Mouse (Mus musculus) urinary bladder, postnatal 4 days (tissue): ENCODE results near the gene Ascl2.
A peak's percentile ranks its signal among the peaks of the same experiment; 100 is the strongest.

Experiments
- DNase-seq, 2 experiments: peaks; one replicate each; pipeline ENCODE4 v3.0.0; 2021 to 2022; ENCODE audit warnings: low spot score in 2 of 2

The Ascl2 gene

GRCm38 (mm10) chr7:143002679-143003078 lies 33.6 kb upstream of the Ascl2 start:
- no peak for DNase-seq

GRCm38 (mm10) chr7:142997403-142998150 lies 28.5 kb upstream of the Ascl2 start:
- DNase-seq = no peak

DNA sequence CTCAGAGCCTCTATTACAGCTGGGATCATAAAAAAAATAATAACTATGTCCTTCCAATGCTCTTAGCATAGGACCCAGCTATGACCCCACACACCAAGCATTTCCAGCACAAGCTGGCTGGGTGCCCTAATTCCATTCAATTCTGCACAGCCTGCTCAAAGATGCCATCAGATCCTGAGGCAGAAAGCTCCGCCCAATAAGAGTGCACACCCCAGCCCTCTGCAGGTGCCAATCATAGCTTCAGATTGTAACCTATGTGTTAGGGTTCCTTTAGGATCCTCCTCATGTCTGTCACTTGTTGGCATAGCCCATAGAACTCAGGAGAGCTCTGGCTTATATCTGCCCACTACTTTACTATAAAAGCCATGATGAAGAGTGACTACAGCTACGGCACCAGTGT lies 27.9 kb upstream of the Ascl2 start:
- no peak for DNase-seq

DNA sequence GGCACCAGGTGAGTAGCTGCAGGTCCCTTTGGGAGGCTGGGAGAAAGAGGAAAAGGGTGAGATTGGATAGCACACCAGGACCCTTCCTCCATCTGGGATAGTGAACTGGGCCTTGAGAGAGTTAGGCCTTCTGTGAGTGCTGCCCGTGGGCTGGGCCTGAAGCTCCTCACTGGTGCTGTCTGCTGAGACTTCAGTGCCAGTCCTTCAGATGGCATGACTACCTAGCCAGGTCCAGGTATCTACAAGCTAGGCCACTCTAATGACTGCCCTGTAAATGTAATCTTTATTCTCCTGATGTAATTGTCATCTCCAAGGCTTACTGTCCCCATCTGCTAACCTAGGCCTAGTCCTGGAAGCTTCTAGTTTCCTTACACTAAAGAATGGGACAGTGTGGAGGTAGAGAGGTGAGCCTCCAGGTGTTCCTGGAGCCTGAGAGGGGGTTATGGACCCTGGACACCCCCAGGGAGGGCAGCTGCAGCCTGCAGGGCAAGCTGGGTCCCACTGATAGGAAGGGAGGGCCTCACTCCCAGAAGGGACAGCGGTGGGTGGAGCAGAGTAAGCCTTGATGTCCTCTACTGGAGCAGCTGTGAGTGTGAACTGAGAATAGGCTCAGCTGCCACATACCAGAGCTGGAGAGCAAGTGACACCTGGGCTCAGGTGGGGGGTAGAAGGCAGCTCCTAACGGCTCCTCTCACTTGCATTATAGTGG lies 26.7 kb upstream of the Ascl2 start:
- no peak for DNase-seq

GRCm38 (mm10) chr7:142995004-142995403 lies 25.9 kb upstream of the Ascl2 start:
- DNase-seq = no peak

- no peak for DNase-seq
Observed at GRCm38 (mm10) chr7:142987718-142988117, 18.7 kb upstream of the Ascl2 start.

DNA sequence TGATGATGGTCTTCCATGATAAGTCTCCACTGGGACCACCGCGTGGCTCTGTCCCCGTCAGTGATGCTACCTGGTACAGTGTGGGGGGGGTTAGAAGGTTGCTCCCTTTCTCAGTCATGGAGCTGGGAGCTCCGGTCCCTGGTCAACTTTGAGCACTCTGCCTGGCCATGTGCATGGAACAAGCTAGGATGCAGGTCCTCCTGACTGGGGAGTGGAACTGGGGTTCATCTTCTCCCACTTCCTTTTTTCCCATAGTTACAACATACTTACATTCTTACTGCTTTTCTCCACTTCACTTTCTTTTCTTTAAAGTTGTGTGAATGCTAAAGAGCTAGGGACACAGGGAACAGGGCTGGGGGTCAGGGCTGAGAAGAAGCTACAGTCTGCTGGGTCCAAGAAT lies 16.1 kb upstream of the Ascl2 start:
- no peak for DNase-seq

GRCm38 (mm10) chr7:142981908-142982307 lies 12.8 kb upstream of the Ascl2 start:
- no peak for DNase-seq

DNA sequence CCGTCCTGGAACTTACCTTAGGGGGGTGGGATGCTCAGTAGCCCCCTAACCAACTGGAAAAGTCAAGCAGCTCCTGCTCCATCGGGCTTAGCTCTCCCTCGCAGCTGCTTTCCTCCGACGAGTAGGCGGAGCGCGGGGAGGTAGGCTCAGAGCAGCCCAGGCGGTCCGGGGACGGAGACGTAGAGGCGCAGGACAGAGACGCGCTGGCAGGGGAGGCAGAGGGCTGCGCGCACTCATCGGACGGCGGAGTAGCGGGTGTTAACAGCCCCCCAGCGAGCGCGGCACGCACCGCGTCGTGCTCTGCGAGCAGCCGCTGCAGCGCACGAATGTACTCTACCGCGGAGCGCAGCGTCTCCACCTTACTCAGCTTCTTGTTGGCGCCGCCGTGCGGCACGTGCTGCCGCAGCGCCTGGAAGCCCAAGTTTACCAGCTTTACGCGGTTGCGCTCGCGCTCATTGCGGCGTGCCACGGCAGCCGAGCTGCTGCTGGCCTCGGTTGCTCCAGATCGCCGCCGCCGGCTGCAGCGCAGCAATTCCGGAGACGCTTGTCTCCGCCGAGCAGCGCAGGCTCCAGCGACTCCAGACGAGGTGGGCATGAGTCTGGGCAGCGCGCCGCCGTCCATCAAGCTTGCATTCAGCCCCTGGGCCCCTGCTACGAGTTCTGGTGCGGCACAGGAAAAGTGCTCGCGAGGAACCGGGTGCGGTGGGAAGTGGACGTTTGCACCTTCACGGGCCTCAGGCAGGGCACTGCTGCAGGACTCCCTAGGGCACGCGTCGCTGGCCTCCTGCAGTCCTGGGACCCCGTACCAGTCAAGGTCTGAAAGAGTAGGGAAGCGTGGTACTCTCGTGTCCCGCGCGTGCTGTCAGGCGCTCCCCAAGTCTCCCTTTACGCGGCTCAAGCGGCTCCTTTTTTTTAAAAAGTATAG lies 918 bp downstream of the Ascl2 start:
- DNase-seq = peak in 1 of 2 experiments; percentile 50

GRCm38 (mm10) chr7:142967414-142967883 lies 1.6 kb downstream of the Ascl2 start:
- peak; percentile 60 to 68 for DNase-seq

DNA sequence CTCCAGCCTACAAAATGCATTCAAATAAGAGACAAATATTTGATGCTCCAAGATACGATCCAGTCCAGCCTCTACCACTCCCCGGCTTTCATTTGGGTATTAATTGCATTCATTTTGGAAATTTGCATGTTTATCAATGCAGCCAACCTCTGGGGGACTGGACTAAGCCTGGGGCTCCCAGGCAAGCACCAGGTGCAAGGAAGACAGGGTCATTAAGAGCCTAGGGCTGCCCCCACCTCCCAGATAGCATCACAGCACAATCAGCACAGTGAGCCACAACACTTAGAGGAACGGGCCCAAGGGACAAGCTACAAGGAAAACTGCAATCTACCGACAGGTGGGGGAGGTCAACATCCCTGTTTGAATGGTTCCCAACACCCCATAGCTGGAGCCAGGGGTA lies 9.3 kb downstream of the Ascl2 start:
- no peak for DNase-seq

DNA sequence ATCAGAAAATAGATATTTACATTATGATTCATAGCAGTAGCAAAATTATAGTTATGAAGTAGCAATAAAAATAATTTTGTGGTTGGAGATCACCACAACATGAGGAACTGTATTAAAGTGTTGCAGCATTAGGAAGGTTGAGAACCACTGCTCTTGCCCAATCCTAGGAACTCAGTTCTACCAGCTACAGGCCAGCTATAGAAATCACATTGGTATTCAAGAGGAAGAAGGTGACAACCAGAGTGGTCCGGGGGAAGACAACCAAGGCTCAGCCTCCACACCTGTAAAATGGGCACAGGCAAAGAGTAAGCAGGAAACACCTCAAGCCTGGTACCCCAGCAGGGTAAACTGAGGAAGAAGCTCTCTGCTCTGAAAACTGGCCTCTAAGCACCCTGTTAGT lies 10.2 kb downstream of the Ascl2 start:
- DNase-seq = no peak

GRCm38 (mm10) chr7:142956018-142956417 lies 13.0 kb downstream of the Ascl2 start:
- no peak for DNase-seq

GRCm38 (mm10) chr7:142949568-142949967 lies 19.5 kb downstream of the Ascl2 start:
- DNase-seq = no peak

GRCm38 (mm10) chr7:142937631-142938030 lies 31.4 kb downstream of the Ascl2 start:
- no peak for DNase-seq

DNA sequence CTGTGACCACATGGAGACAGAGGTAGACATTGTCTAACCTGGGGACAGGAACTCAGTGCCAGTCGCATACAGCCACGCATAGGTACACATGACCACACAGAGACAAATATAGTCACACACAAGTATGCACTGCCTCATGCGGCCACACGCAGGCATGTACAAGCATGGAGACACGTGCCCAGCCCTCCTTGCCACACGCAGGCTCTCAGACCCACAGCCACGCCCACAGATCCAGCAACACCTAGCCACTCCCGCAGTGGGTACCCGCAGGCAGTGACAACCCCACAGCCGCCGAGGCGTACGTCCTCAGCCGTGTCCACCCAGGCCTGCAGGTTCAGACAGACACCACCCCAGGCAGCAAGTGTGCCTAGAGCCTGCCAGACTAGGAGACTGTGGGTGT lies 33.4 kb downstream of the Ascl2 start:
- DNase-seq = no peak

DNA sequence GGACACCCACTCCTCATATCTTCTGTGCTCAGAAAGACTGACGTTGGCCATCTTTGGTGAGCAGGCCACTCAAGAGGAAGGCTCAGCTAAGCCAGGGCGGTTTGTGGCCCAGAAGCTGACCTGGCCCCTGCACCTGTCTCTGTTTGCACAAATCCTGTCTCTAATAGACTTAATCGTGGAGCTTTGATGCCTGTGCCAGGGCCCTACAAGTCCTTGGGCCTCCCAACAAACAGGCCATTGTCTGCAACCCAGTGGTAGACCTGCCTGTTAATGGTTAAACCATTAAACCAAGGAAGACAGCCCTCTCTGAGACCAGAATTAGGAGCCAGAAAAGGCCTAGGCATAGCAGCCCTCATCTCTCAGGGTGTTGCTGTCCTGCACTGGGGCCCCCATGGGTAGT lies 36.6 kb downstream of the Ascl2 start:
- no peak for DNase-seq

DNA sequence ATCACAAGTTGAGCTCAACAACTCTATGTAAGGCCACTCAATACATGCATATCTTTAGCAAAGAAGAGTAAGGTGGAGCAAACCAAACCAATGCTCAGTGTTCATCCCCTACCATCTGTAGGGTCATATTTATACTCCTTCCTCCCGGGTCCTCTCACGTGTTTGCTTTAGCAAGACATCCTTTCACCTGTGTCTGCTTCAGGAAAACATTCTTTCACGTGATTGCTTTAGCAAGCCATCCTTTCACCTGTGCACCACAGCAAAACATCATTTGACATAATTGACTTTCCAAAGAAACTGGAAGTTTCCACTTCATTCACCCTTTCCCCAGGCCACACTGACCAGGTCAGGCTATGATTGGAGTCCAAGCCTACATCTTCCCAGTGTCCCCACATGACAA lies 38.0 kb downstream of the Ascl2 start, which contains the start of gene Th:
Gene Th, minus strand, starts transcription at position 101 of the 400 bp plus-strand sequence.
- DNase-seq = no peak

GRCm38 (mm10) chr7:142929516-142929915 lies 39.5 kb downstream of the Ascl2 start:
- no peak for DNase-seq

GRCm38 (mm10) chr7:142927293-142927692 lies 41.8 kb downstream of the Ascl2 start:
- DNase-seq = no peak

GRCm38 (mm10) chr7:142918641-142919628 lies 50.1 kb downstream of the Ascl2 start:
- peak; percentile 71 to 78 for DNase-seq
